Mouse (Mus musculus) limb, embryonic 11.5 days (tissue): ENCODE measurements around the gene Itgam. TPM values are rescaled to one million over a fixed set of nuclear protein-coding genes. Genes with fewer than 3 reads are reported as not detected.

ENCODE experiments used
- ATAC-seq: fragments of 200-750 bp; cut with Nextera tagmentation; 2 replicates; pipeline ENCODE4 v1.8.0; 2017; ENCODE audit warnings: low read depth; ENCODE audit not compliant: insufficient number of reproducible peaks, low FRiP score, low TSS enrichment
- DNase-seq: peaks from one replicate; pipeline ENCODE4 v3.0.0-alpha.2; 2015; ENCODE audit warnings: low spot score
- H3K27ac ChIP-seq: fragments of 300-500 bp; sonication (generic); replicated peaks from 2 replicates; pipeline ENCODE4 v1.5.1; 2014; ENCODE audit warnings: low read depth, mild to moderate bottlenecking, low read length
- H3K27me3 ChIP-seq: fragments of 300-500 bp; sonication (generic); 2 replicates; pipeline ENCODE4 v1.6.1; 2014; ENCODE audit warnings: mild to moderate bottlenecking, low read length, mixed read lengths; ENCODE audit not compliant: control insufficient read depth, insufficient read depth
- H3K36me3 ChIP-seq: fragments of 300-500 bp; sonication (generic); 2 replicates; pipeline ENCODE4 v1.6.1; 2014; ENCODE audit warnings: mild to moderate bottlenecking, low read length, moderate library complexity, mixed read lengths; ENCODE audit not compliant: control insufficient read depth, insufficient read depth
- H3K4me1 ChIP-seq: fragments of 300-500 bp; sonication (generic); 2 replicates; pipeline ENCODE4 v1.6.1; 2014; ENCODE audit warnings: low read length, mixed read lengths; ENCODE audit not compliant: control insufficient read depth, insufficient read depth
- H3K4me2 ChIP-seq: fragments of 300-500 bp; sonication (generic); 2 replicates; pipeline ENCODE4 v1.6.1; 2014; ENCODE audit warnings: low read depth, mild to moderate bottlenecking, moderate library complexity; ENCODE audit not compliant: severe bottlenecking
- H3K4me3 ChIP-seq: fragments of 300-500 bp; sonication (generic); 2 replicates; pipeline ENCODE4 v1.5.1; 2014; ENCODE audit warnings: low read depth, low read length
- H3K9ac ChIP-seq: fragments of 300-500 bp; sonication (generic); 2 replicates; pipeline ENCODE4 v1.6.1; 2014; ENCODE audit warnings: mild to moderate bottlenecking, low read length
- H3K9me3 ChIP-seq: fragments of 300-500 bp; sonication (generic); 2 replicates; pipeline ENCODE4 v1.6.1; 2016; ENCODE audit warnings: low read length; ENCODE audit not compliant: control insufficient read depth
- WGBS: fragments of 180-500 bp; shearing (Covaris S2); extraction: QIAGEN DNeasy Blood & Tissue Kit; methylation state at CpG from one replicate; pipeline ENCODE4 v1.1.7; 2014; 5-methylcytosine and 5-hydroxymethylcytosine counted together
- polyA plus RNA-seq: library from polyadenylated mRNA; unstranded; fragments of >200 nt; fragmentation: Nextera tagmentation; extraction: Ambion mirVana; gene quantifications from 2 replicates; pipeline ENCODE4 v1.2.1, GENCODE M21; 2014

The Itgam gene
- polyA plus RNA-seq, 1 experiment from 2014 or later, result 0.28 TPM

- no peak overlapping the region for H3K4me3 ChIP-seq
- H3K9ac ChIP-seq, result no peak overlapping the region
- DNase-seq, result no peak
- no peaks in the 10 kb centered on the region for H3K36me3 ChIP-seq
- no peaks in the 10 kb centered on the region for H3K9me3 ChIP-seq
- no peak overlapping the region for H3K27ac ChIP-seq
- 63% methylated on average over 4 of the region's 4 CpGs for WGBS
- H3K4me2 ChIP-seq, result no peak overlapping the region
- no peaks in the 10 kb centered on the region for H3K27me3 ChIP-seq
- ATAC-seq, result no peak
- no peaks in the 10 kb centered on the region for H3K4me1 ChIP-seq
These were observed 42.8 kb downstream of the Itgam start for GRCm38 (mm10) chr7:128105246-128105645.

- Histone ChIP-seq H3K4me1 (no peaks in the 10 kb centered on the region), H3K27me3 (no peaks in the 10 kb centered on the region), H3K4me3 (no peak overlapping the region), H3K27ac (no peak overlapping the region), H3K9me3 (no peaks in the 10 kb centered on the region), H3K4me2 (no peak overlapping the region), H3K36me3 (no peaks in the 10 kb centered on the region), H3K9ac (no peak overlapping the region)
- 92% methylated on average over 7 of the region's 7 CpGs for WGBS
- DNase-seq (no peak), ATAC-seq (no peak)
These were observed 45.0 kb downstream of the Itgam start for GRCm38 (mm10) chr7:128107462-128107861.

DNA sequence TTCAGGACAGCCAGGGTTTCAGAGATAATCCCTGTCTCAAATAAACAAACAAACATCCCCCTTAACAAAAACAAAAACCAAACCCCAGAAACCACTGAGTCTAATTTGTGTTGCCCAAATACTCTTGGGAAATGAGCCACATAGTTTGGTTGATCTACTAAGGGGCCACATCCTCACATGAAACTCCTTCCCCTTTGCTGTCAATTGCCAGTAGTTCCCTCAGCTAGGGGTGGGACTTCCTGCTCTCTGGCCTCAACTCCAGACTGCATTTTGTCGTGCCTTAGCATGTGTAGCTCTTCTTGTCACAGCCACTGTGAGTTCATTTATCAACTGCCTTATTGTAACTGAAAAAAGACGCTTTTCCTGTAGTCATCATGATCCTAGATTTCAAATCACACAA lies 47.9 kb downstream of the Itgam start:
- Histone ChIP-seq H3K27me3 (no peaks in the 10 kb centered on the region), H3K4me2 (no peak overlapping the region), H3K9me3 (no peaks in the 10 kb centered on the region), H3K9ac (no peak overlapping the region), H3K36me3 (no peaks in the 10 kb centered on the region), H3K4me3 (no peak overlapping the region), H3K4me1 (no peaks in the 10 kb centered on the region), H3K27ac (no peak overlapping the region)
- DNase-seq, result no peak
- 75% methylated on average over 2 of the region's 2 CpGs for WGBS
- ATAC-seq, result no peak

DNA sequence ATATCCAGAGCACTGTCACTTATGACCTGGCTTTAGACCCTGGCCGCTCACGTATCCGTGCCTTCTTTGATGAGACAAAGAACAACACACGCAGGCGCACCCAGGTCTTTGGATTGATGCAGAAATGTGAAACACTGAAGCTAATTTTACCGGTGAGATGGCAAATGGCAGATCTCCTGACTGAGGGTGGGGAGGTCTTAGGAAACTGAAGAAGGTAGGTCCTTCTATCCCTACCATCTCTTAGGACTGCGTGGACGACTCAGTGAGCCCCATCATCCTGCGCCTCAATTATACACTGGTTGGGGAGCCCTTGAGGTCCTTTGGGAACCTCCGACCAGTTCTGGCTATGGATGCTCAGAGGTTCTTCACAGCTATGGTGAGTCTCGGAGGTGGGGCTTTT lies 49.7 kb downstream of the Itgam start:
- Histone ChIP-seq H3K27me3 (no peaks in the 10 kb centered on the region), H3K4me1 (no peaks in the 10 kb centered on the region), H3K4me2 (no peak overlapping the region), H3K36me3 (no peaks in the 10 kb centered on the region), H3K27ac (no peak overlapping the region), H3K9me3 (no peaks in the 10 kb centered on the region), H3K9ac (no peak overlapping the region), H3K4me3 (no peak overlapping the region)
- ATAC-seq (no peak), DNase-seq (no peak)
- WGBS, result 88% methylated on average over 11 of the region's 11 CpGs

DNA sequence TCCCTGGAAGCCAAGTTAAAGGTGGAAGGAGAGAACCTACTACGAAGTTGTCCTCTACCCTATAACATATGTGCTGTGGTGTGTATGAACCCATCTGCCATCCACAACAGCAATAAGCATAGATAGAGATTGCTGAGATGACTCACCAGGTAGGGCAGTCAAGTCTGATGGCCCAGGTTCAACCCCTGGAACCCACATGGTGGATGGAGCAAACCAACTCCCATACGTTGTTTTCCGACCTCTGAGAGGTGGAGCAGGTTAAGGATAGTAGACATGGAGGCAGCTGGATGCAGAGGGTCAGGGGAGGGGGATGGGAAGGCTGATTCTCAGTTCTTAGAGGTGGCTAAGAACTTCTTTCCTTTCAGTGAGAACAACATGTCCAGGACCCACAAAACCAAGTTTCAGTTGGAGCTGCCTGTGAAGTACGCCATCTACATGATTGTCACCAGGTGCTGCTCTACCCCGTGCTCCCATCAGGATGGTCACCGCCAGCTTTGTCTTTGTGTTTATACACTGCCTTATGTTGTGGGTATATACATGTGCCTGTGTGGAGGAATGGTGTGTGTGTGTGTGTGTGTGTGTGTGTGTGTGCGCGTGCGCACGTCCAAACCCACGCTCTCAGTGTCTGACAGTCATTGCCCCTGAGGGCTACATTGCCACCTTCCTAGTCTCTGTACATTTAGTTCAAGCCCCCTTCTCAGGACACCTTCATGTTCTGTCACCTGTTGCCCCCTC lies 52.1 kb downstream of the Itgam start:
- no peak overlapping the region for H3K9ac ChIP-seq
- no peaks in the 10 kb centered on the region for H3K4me1 ChIP-seq
- H3K36me3 ChIP-seq, result no peaks in the 10 kb centered on the region

DNA sequence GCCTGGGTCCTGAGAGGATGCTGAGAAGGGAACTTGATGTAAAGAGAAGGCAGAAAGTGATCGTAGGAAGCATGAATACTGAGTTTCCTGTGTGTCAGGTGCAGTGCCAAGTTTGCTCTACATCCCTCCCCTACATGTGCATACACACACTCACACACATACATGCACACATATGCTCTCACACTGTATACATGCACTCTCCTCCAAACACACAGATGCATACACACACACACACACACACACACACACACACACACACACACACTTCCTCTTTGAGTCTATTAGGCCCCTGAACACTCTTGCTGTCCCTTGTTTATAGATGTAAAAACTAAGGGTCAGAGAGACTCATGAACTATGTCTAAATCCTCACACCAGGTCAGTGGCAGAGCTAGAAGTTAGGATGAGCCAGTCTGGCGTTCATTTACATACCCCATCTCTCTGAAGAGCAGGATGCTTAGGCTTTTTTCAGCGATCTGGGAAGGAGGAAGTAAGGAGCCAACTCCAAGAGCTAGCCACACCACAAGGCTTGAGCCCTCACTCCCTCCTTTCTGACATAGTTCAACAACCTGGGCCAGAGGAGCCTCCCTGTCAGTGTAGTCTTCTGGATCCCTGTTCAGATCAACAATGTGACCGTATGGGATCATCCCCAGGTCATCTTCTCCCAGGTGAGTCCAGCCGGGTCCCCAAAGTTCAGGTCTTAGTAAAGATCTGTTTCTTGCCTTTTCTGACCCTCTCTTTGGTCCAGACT lies 52.9 kb downstream of the Itgam start:
- 76% methylated on average over 5 of the region's 5 CpGs for WGBS
- H3K9me3 ChIP-seq, result no peaks in the 10 kb centered on the region
- no peak overlapping the region for H3K4me2 ChIP-seq
- no peak overlapping the region for H3K27ac ChIP-seq
- H3K4me1 ChIP-seq, result no peaks in the 10 kb centered on the region
- ATAC-seq (no peak), DNase-seq (no peak)
- H3K9ac ChIP-seq, result no peak overlapping the region
- no peaks in the 10 kb centered on the region for H3K36me3 ChIP-seq
- H3K4me3 ChIP-seq, result no peak overlapping the region
- no peaks in the 10 kb centered on the region for H3K27me3 ChIP-seq

More for the DNA sequence above, 52.1 kb downstream of the Itgam start:
- DNase-seq (no peak), ATAC-seq (no peak)
- Histone ChIP-seq H3K27me3 (no peaks in the 10 kb centered on the region), H3K4me2 (no peak overlapping the region), H3K9me3 (no peaks in the 10 kb centered on the region), H3K4me3 (no peak overlapping the region), H3K27ac (no peak overlapping the region)
- 93% methylated on average over 11 of the region's 11 CpGs for WGBS

DNA sequence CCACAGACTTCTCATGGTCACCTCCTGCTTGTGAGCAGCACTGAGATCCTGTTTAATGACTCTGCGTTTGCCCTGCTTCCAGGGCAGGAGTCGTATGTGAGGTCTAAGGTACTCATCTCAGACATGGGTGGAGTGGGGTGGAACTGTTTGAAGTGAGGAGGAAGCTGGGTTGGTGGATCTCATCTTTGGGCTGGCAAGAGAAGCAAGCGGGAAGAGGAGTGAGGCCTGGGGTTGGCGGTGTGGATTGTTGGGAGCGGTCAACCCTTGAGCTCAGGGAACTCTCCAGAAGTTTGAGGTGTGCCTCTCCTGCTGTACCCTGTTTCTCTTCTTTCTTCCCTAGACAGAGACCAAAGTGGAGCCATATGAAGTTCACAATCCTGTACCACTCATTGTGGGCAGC lies 54.0 kb downstream of the Itgam start:
- no peak for ATAC-seq
- DNase-seq, result no peak
- 88% methylated on average over 5 of the region's 5 CpGs for WGBS
- H3K4me1 ChIP-seq, result no peaks in the 10 kb centered on the region
- H3K27me3 ChIP-seq, result no peaks in the 10 kb centered on the region
- H3K9ac ChIP-seq, result no peak overlapping the region
- no peak overlapping the region for H3K4me3 ChIP-seq
- no peaks in the 10 kb centered on the region for H3K9me3 ChIP-seq
- no peaks in the 10 kb centered on the region for H3K36me3 ChIP-seq
- H3K27ac ChIP-seq, result no peak overlapping the region
- H3K4me2 ChIP-seq, result no peak overlapping the region

DNA sequence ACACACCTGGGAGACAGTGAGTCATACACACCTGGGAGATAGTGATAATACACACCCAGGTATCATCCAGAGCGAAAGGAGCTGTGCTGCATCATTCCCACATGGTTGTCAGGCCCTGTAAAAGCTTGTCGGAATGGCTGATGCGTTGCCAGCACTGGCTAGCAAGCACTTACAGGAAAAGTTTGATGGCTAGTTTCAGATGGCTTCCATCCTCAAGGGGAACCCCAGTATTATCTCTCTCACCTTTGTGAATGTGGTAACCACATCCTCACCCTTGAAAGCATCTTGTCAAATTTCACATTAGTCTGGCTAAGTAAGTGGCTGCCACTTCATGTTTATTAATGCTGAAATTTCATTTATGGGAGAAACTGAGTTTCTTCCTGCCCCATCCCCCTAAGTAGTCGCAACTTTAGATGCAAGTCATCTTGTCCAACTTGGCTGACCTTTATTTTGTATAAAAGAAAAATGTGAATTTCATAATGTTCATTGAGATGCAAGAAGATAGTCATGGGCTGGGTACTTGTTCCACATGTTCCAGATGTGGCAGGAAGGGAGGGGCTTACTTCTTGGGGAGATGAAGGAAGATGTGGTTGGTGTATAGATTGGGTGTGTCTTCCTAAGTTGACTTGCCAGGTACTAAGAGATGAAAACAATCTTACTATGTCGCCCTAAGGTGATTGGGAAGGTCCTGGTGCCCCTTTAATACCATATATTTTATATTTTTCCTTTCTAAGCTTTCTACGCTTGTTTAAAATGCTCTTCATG lies 57.5 kb downstream of the Itgam start:
- Histone ChIP-seq H3K27ac (no peak overlapping the region), H3K4me2 (no peak overlapping the region), H3K27me3 (no peaks in the 10 kb centered on the region), H3K4me1 (no peaks in the 10 kb centered on the region), H3K36me3 (no peaks in the 10 kb centered on the region), H3K9ac (no peak overlapping the region), H3K9me3 (no peaks in the 10 kb centered on the region), H3K4me3 (no peak overlapping the region)
- DNase-seq (no peak), ATAC-seq (no peak)
- 86% methylated on average over 6 of the region's 6 CpGs for WGBS
